Mouse (Mus musculus) C2C12 (cell line): ENCODE results near the gene Ppard.

Experiments
- CEBPB ChIP-seq: IDR thresholded peaks from one replicate; pipeline ENCODE4 v1.6.1; 2011; ENCODE audit warnings: low read depth, mild to moderate bottlenecking, control low read depth, moderate library complexity
- CTCF ChIP-seq: IDR thresholded peaks from one replicate; pipeline ENCODE4 v1.5.1; 2011; ENCODE audit not compliant: control insufficient read depth, insufficient read depth, insufficient read length
- MYOD1 ChIP-seq: IDR thresholded peaks from one replicate; pipeline ENCODE4 v1.6.1; 2011; ENCODE audit warnings: low read depth; ENCODE audit not compliant: control insufficient read depth, insufficient read length

DNA sequence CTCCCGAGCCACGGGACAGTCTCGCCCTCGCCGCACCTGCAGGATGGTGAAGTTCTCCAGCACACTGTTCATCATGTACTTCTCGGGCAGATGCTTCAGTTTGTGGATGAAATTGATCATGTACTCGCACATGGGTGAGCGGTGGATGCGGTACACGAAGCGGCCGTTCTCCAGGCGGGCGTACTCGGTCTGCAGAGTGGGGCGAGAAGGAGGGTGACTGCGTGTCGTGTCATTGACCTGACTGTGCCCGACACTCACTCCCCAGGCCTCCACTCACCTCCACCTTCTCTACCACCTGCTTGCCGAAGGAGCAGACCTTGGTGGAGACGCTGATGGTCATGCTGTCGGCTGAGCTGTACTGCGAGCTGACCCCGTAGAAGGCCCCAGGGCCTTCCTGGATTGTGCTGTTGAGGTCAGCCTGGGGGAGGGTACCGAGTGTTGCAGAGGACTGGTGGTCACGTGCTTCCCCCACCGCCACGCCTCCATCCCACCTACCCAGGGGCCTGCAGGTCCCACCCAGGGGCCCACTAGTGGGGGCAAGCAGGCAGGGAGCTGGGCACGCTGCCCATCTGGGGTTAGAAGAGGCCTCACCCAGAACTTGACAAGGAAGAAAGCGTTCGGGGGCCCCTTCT is 100.5 kb downstream of the Ppard start:
- TF ChIP-seq CTCF = no peak
- TF ChIP-seq MYOD1 = no peak
- no peak for TF ChIP-seq CEBPB
